Mouse (Mus musculus) limb, embryonic 12.5 days (tissue): ENCODE measurements at regions not wholly inside any gene's neighbourhood (a gene's known extent, or its start where the extent isn't known, plus 50 kb on each side); places are given as distances from the start of the nearest gene placed in this dataset.
"Not testable (repeated sequence)": the region's sequence is repeated elsewhere in the genome, so short reads cannot be mapped to it uniquely, and the experiment has no call there.

Experiments used
- ATAC-seq: fragments of 200-750 bp; cut with Nextera tagmentation; 2 replicates; pipeline ENCODE4 v1.8.0; 2017; ENCODE audit warnings: low read depth, moderate TSS enrichment; ENCODE audit not compliant: insufficient number of reproducible peaks, insufficient read depth, low FRiP score, low TSS enrichment
- H3K27ac ChIP-seq: fragments of 300-500 bp; sonication (generic); 2 replicates; pipeline ENCODE4 v1.5.1; 2016; ENCODE audit warnings: mild to moderate bottlenecking, moderate library complexity
- H3K27me3 ChIP-seq: fragments of 300-500 bp; sonication (generic); 2 replicates; pipeline ENCODE4 v1.6.1; 2016; ENCODE audit warnings: mild to moderate bottlenecking, moderate library complexity
- H3K36me3 ChIP-seq: fragments of 300-500 bp; sonication (generic); 2 replicates; pipeline ENCODE4 v1.6.1; 2016; ENCODE audit warnings: mild to moderate bottlenecking, moderate library complexity
- H3K4me1 ChIP-seq: fragments of 300-500 bp; sonication (generic); replicated peaks from 2 replicates; pipeline ENCODE4 v1.6.1; 2016
- H3K4me2 ChIP-seq: fragments of 300-500 bp; sonication (generic); 2 replicates; pipeline ENCODE4 v1.6.1; 2016; ENCODE audit warnings: mild to moderate bottlenecking, moderate library complexity
- H3K4me3 ChIP-seq: fragments of 300-500 bp; sonication (generic); replicated peaks from 2 replicates; pipeline ENCODE4 v1.5.1; 2016; ENCODE audit warnings: mild to moderate bottlenecking
- H3K9ac ChIP-seq: fragments of 300-500 bp; sonication (generic); replicated peaks from 2 replicates; pipeline ENCODE4 v1.6.1; 2016; ENCODE audit warnings: mild to moderate bottlenecking, moderate library complexity
- H3K9me3 ChIP-seq: fragments of 300-500 bp; sonication (generic); 2 replicates; pipeline ENCODE4 v1.6.1; 2016; ENCODE audit warnings: mild to moderate bottlenecking, moderate library complexity
- whole genome bisulfite sequencing: fragments of 180-500 bp; shearing (Covaris S2); methylation state at CpG from one replicate; pipeline ENCODE4 v1.1.7; 2016; 5-methylcytosine and 5-hydroxymethylcytosine counted together

GRCm38 (mm10) chr14:18511094-18511493 is 179.4 kb upstream of the Ube2e1 start:
- no peaks in the 10 kb centered on the region for H3K36me3 ChIP-seq
- no peaks in the 10 kb centered on the region for H3K9me3 ChIP-seq
- H3K4me2 ChIP-seq = no peak overlapping the region
- H3K9ac ChIP-seq = no peak overlapping the region
- no peak overlapping the region for H3K4me3 ChIP-seq
- no peak overlapping the region for H3K27ac ChIP-seq
- no peak for ATAC-seq
- no peaks in the 10 kb centered on the region for H3K27me3 ChIP-seq
- no peaks in the 10 kb centered on the region for H3K4me1 ChIP-seq

- Histone ChIP-seq H3K4me1 (no peaks in the 10 kb centered on the region), H3K9ac (no peak overlapping the region), H3K27ac (0 out of 2 replicates have a peak overlapping the region, but pooled peaks have one; percentile 12), H3K36me3 (no peaks in the 10 kb centered on the region), H3K4me2 (no peak overlapping the region), H3K9me3 (no peaks in the 10 kb centered on the region), H3K27me3 (no peaks in the 10 kb centered on the region), H3K4me3 (no peak overlapping the region)
- WGBS = 78% methylated on average over 1 of the region's 1 CpGs
- ATAC-seq = no peak; the same call in 1 of the 2 replicates
Measured at GRCm38 (mm10) chr14:18508359-18508647, 176.6 kb upstream of the Ube2e1 start.

- Histone ChIP-seq H3K27ac (0 out of 2 replicates have a peak overlapping the region, but pooled peaks have one; percentile 12), H3K4me2 (no peak overlapping the region), H3K4me1 (no peaks in the 10 kb centered on the region), H3K9me3 (no peaks in the 10 kb centered on the region), H3K4me3 (no peak overlapping the region), H3K9ac (no peak overlapping the region), H3K27me3 (no peaks in the 10 kb centered on the region), H3K36me3 (no peaks in the 10 kb centered on the region)
- WGBS = 55% methylated on average over 3 of the region's 3 CpGs
- ATAC-seq = no peak; the same call in 1 of the 2 replicates
Measured at GRCm38 (mm10) chr14:18507582-18508358, 176.1 kb upstream of the Ube2e1 start.

- H3K9me3 ChIP-seq = no peaks in the 10 kb centered on the region
- WGBS = 79% methylated on average over 4 of the region's 4 CpGs
- H3K9ac ChIP-seq = no peak overlapping the region
- H3K4me1 ChIP-seq = no peaks in the 10 kb centered on the region
- no peak overlapping the region for H3K4me2 ChIP-seq
- H3K27ac ChIP-seq = no peak overlapping the region
- no peak for ATAC-seq
- H3K36me3 ChIP-seq = no peaks in the 10 kb centered on the region
- no peak overlapping the region for H3K4me3 ChIP-seq
- H3K27me3 ChIP-seq = no peaks in the 10 kb centered on the region
Measured at GRCm38 (mm10) chr14:18506168-18506567, 174.5 kb upstream of the Ube2e1 start.

- no peak overlapping the region for H3K4me2 ChIP-seq
- no peak overlapping the region for H3K9ac ChIP-seq
- no peaks in the 10 kb centered on the region for H3K36me3 ChIP-seq
- no peak overlapping the region for H3K27ac ChIP-seq
- H3K27me3 ChIP-seq = no peaks in the 10 kb centered on the region
- H3K4me1 ChIP-seq = no peaks in the 10 kb centered on the region
- no peaks in the 10 kb centered on the region for H3K9me3 ChIP-seq
- H3K4me3 ChIP-seq = no peak overlapping the region
- ATAC-seq = no peak
Measured at GRCm38 (mm10) chr14:18500249-18500832, 168.7 kb upstream of the Ube2e1 start.

GRCm38 (mm10) chr14:18494048-18494447 is 162.4 kb upstream of the Ube2e1 start:
- Histone ChIP-seq H3K4me3 (no peak overlapping the region), H3K4me2 (no peak overlapping the region), H3K27ac (no peak overlapping the region), H3K27me3 (no peaks in the 10 kb centered on the region), H3K9ac (no peak overlapping the region), H3K36me3 (no peaks in the 10 kb centered on the region), H3K9me3 (no peaks in the 10 kb centered on the region), H3K4me1 (no peaks in the 10 kb centered on the region)
- WGBS = 88% methylated on average over 1 of the region's 1 CpGs
- ATAC-seq = no peak

- H3K27ac ChIP-seq = no peak overlapping the region
- H3K27me3 ChIP-seq = no peaks in the 10 kb centered on the region
- no peak for ATAC-seq
- no peak overlapping the region for H3K4me2 ChIP-seq
- 69% methylated on average over 4 of the region's 4 CpGs for WGBS
- H3K4me3 ChIP-seq = no peak overlapping the region
- no peaks in the 10 kb centered on the region for H3K9me3 ChIP-seq
- no peaks in the 10 kb centered on the region; the same call in 1 of the 2 replicates for H3K4me1 ChIP-seq
- no peaks in the 10 kb centered on the region for H3K36me3 ChIP-seq
- H3K9ac ChIP-seq = no peak overlapping the region
Measured at GRCm38 (mm10) chr14:18486132-18486800, 154.6 kb upstream of the Ube2e1 start.

GRCm38 (mm10) chr14:18485526-18485925 is 153.9 kb upstream of the Ube2e1 start:
- no peaks in the 10 kb centered on the region for H3K9me3 ChIP-seq
- H3K27ac ChIP-seq = no peak overlapping the region
- no peak overlapping the region for H3K9ac ChIP-seq
- H3K4me3 ChIP-seq = no peak overlapping the region
- no peak for ATAC-seq
- no peaks in the 10 kb centered on the region for H3K36me3 ChIP-seq
- no peaks in the 10 kb centered on the region; the same call in 1 of the 2 replicates for H3K4me1 ChIP-seq
- H3K4me2 ChIP-seq = no peak overlapping the region
- no peaks in the 10 kb centered on the region for H3K27me3 ChIP-seq

- Histone ChIP-seq H3K4me1 (no peaks in the 10 kb centered on the region), H3K4me3 (no peak overlapping the region), H3K9me3 (no peaks in the 10 kb centered on the region), H3K4me2 (no peak overlapping the region), H3K9ac (no peak overlapping the region), H3K36me3 (no peaks in the 10 kb centered on the region), H3K27me3 (no peaks in the 10 kb centered on the region), H3K27ac (no peak overlapping the region)
- 70% methylated on average over 3 of the region's 3 CpGs for WGBS
- no peak for ATAC-seq
Measured at GRCm38 (mm10) chr14:18476795-18477320, 145.2 kb upstream of the Ube2e1 start.

GRCm38 (mm10) chr14:18468611-18469010 is 137.0 kb upstream of the Ube2e1 start:
- no peaks in the 10 kb centered on the region for H3K27me3 ChIP-seq
- H3K4me2 ChIP-seq = no peak overlapping the region
- no peak for ATAC-seq
- H3K9ac ChIP-seq = no peak overlapping the region
- no peak overlapping the region for H3K4me3 ChIP-seq
- no peak overlapping the region for H3K27ac ChIP-seq
- 89% methylated on average over 3 of the region's 3 CpGs for WGBS
- H3K36me3 ChIP-seq = no peaks in the 10 kb centered on the region
- H3K4me1 ChIP-seq = no peaks in the 10 kb centered on the region
- H3K9me3 ChIP-seq = no peaks in the 10 kb centered on the region

- not testable (repeated sequence) for H3K4me1 ChIP-seq, H3K27ac ChIP-seq, ATAC-seq, H3K36me3 ChIP-seq, H3K4me3 ChIP-seq, H3K9me3 ChIP-seq, H3K27me3 ChIP-seq, H3K9ac ChIP-seq, H3K4me2 ChIP-seq
- WGBS = 79% methylated on average over 4 of the region's 4 CpGs
Measured at GRCm38 (mm10) chr14:18466864-18467263, 135.2 kb upstream of the Ube2e1 start.
